Mouse (Mus musculus) neural tube, embryonic 12.5 days (tissue): Measurements from ENCODE around the gene Mfap2. TPM values are rescaled to one million over a fixed set of nuclear protein-coding genes. Genes with fewer than 3 reads are reported as not detected.

ENCODE experiments used
- ATAC-seq: fragments of 200-750 bp; cut with Nextera tagmentation; 2 replicates; pipeline ENCODE4 v1.8.0; 2017; ENCODE audit warnings: low read depth, mild to moderate bottlenecking, moderate TSS enrichment, moderate library complexity; ENCODE audit not compliant: low FRiP score
- H3K27ac ChIP-seq: fragments of 300-500 bp; sonication (generic); 2 replicates; pipeline ENCODE4 v1.5.1; 2016
- H3K27me3 ChIP-seq: fragments of 300-500 bp; sonication (generic); replicated peaks from 2 replicates; pipeline ENCODE4 v1.6.1; 2016; ENCODE audit warnings: mild to moderate bottlenecking
- H3K36me3 ChIP-seq: fragments of 300-500 bp; sonication (generic); 2 replicates; pipeline ENCODE4 v1.6.1; 2016; ENCODE audit warnings: mild to moderate bottlenecking
- H3K4me1 ChIP-seq: fragments of 300-500 bp; sonication (generic); 2 replicates; pipeline ENCODE4 v1.6.1; 2016
- H3K4me2 ChIP-seq: fragments of 300-500 bp; sonication (generic); replicated peaks from 2 replicates; pipeline ENCODE4 v1.6.1; 2016; ENCODE audit warnings: mild to moderate bottlenecking
- H3K4me3 ChIP-seq: fragments of 300-500 bp; sonication (generic); 2 replicates; pipeline ENCODE4 v1.5.1; 2016
- H3K9ac ChIP-seq: fragments of 300-500 bp; sonication (generic); 2 replicates; pipeline ENCODE4 v1.6.1; 2016; ENCODE audit warnings: mild to moderate bottlenecking
- H3K9me3 ChIP-seq: fragments of 300-500 bp; sonication (generic); 2 replicates; pipeline ENCODE4 v1.6.1; 2016; ENCODE audit warnings: mild to moderate bottlenecking
- WGBS: fragments of 180-500 bp; shearing (Covaris S2); methylation state at CpG from one replicate; pipeline ENCODE4 v1.1.7; 2016; 5-methylcytosine and 5-hydroxymethylcytosine counted together
- polyA plus RNA-seq: library from polyadenylated mRNA; unstranded; fragments of >200 nt; fragmentation: Nextera tagmentation; extraction: Ambion mirVana; gene quantifications from 2 replicates; pipeline ENCODE4 v1.2.1, GENCODE M21; 2016

Gene Mfap2
- polyA plus RNA-seq, 1 experiment from 2014 or later, result 278 TPM

- Histone ChIP-seq H3K36me3 (peaks cover 73% of the 10 kb centered on the region), H3K9ac (0 out of 2 replicates have a peak overlapping the region, but pooled peaks have one; percentile 3), H3K27ac (no peak overlapping the region), H3K4me1 (peaks cover 45% of the 10 kb centered on the region), H3K4me3 (no peak overlapping the region), H3K27me3 (no peaks in the 10 kb centered on the region), H3K9me3 (no peaks in the 10 kb centered on the region), H3K4me2 (no peak overlapping the region)
- ATAC-seq, result no peak
- 86% methylated on average over 7 of the region's 7 CpGs for WGBS
Measured at GRCm38 (mm10) chr4:141015356-141015755, 5.1 kb downstream of the Mfap2 start.

GRCm38 (mm10) chr4:141016311-141016710 is 6.1 kb downstream of the Mfap2 start:
- Histone ChIP-seq H3K4me2 (no peak overlapping the region), H3K36me3 (peaks cover 73% of the 10 kb centered on the region), H3K4me3 (no peak overlapping the region), H3K4me1 (peaks cover 51% of the 10 kb centered on the region), H3K9ac (no peak overlapping the region), H3K27me3 (no peaks in the 10 kb centered on the region), H3K9me3 (no peaks in the 10 kb centered on the region), H3K27ac (no peak overlapping the region)
- 93% methylated on average over 9 of the region's 9 CpGs for WGBS
- no peak for ATAC-seq

- Histone ChIP-seq H3K9me3 (no peaks in the 10 kb centered on the region), H3K9ac (no peak overlapping the region), H3K4me2 (no peak overlapping the region), H3K27me3 (no peaks in the 10 kb centered on the region), H3K4me3 (no peak overlapping the region), H3K27ac (no peak overlapping the region), H3K36me3 (peaks cover 78% of the 10 kb centered on the region), H3K4me1 (peaks cover 44% of the 10 kb centered on the region)
- ATAC-seq, result no peak
- 86% methylated on average over 29 of the region's 29 CpGs for WGBS
Measured at GRCm38 (mm10) chr4:141017657-141018436, 7.6 kb downstream of the Mfap2 start.

GRCm38 (mm10) chr4:141020220-141020619 is 10.0 kb downstream of the Mfap2 start:
- Histone ChIP-seq H3K36me3 (peaks cover 70% of the 10 kb centered on the region), H3K27ac (peak overlapping the region; percentile 79), H3K4me3 (no peak overlapping the region), H3K4me1 (peaks cover 36% of the 10 kb centered on the region), H3K9me3 (no peaks in the 10 kb centered on the region), H3K27me3 (no peaks in the 10 kb centered on the region), H3K4me2 (peak overlapping the region; percentile 10), H3K9ac (peak overlapping the region; percentile 10; the same call in 1 of the 2 replicates)
- 91% methylated on average over 17 of the region's 17 CpGs for WGBS
- no peak for ATAC-seq

GRCm38 (mm10) chr4:141020811-141021613 is 10.8 kb downstream of the Mfap2 start:
- Histone ChIP-seq H3K4me1 (peaks cover 36% of the 10 kb centered on the region), H3K4me2 (peak overlapping the region; percentile 10), H3K9me3 (no peaks in the 10 kb centered on the region), H3K9ac (peak overlapping the region; percentile 10), H3K27me3 (no peaks in the 10 kb centered on the region), H3K36me3 (peaks cover 70% of the 10 kb centered on the region), H3K27ac (peak overlapping the region; percentile 79), H3K4me3 (no peak overlapping the region)
- peak; percentile 70 for ATAC-seq
- 26% methylated on average over 14 of the region's 14 CpGs for WGBS

- ATAC-seq, result peak; percentile 45
- Histone ChIP-seq H3K9ac (peak overlapping the region; percentile 10; the same call in 1 of the 2 replicates), H3K36me3 (peaks cover 68% of the 10 kb centered on the region), H3K4me1 (peaks cover 36% of the 10 kb centered on the region), H3K9me3 (no peaks in the 10 kb centered on the region), H3K4me2 (no peak overlapping the region; the same call in 1 of the 2 replicates), H3K27me3 (no peaks in the 10 kb centered on the region), H3K27ac (peak overlapping the region; percentile 79), H3K4me3 (no peak overlapping the region)
- WGBS, result 58% methylated on average over 11 of the region's 11 CpGs
Measured at GRCm38 (mm10) chr4:141021614-141021929, 11.4 kb downstream of the Mfap2 start.

- H3K27me3 ChIP-seq, result no peaks in the 10 kb centered on the region
- no peak for ATAC-seq
- H3K4me3 ChIP-seq, result no peak overlapping the region
- no peak overlapping the region for H3K27ac ChIP-seq
- H3K36me3 ChIP-seq, result peaks cover 68% of the 10 kb centered on the region
- no peaks in the 10 kb centered on the region for H3K9me3 ChIP-seq
- peaks cover 31% of the 10 kb centered on the region for H3K4me1 ChIP-seq
- WGBS, result 76% methylated on average over 9 of the region's 9 CpGs
- H3K9ac ChIP-seq, result no peak overlapping the region
- H3K4me2 ChIP-seq, result no peak overlapping the region
Measured at GRCm38 (mm10) chr4:141024052-141024451, 13.8 kb downstream of the Mfap2 start.

- Histone ChIP-seq H3K9ac (no peak overlapping the region), H3K4me3 (no peak overlapping the region), H3K4me2 (no peak overlapping the region), H3K9me3 (no peaks in the 10 kb centered on the region), H3K36me3 (peaks cover 68% of the 10 kb centered on the region), H3K27ac (no peak overlapping the region), H3K27me3 (no peaks in the 10 kb centered on the region), H3K4me1 (peaks cover 21% of the 10 kb centered on the region)
- 77% methylated on average over 26 of the region's 27 CpGs for WGBS
- no peak for ATAC-seq
Measured at GRCm38 (mm10) chr4:141024992-141025391, 14.8 kb downstream of the Mfap2 start.

GRCm38 (mm10) chr4:141030541-141031206 is 20.5 kb downstream of the Mfap2 start:
- no peak for ATAC-seq
- 88% methylated on average over 18 of the region's 18 CpGs for WGBS
- H3K27me3 ChIP-seq, result no peaks in the 10 kb centered on the region

GRCm38 (mm10) chr4:141031733-141032132 is 21.5 kb downstream of the Mfap2 start:
- Histone ChIP-seq H3K27ac (no peak overlapping the region), H3K36me3 (peaks cover 79% of the 10 kb centered on the region), H3K4me1 (0 out of 2 replicates have a peak, but pooled peaks cover 6% of the 10 kb centered on the region), H3K4me3 (no peak overlapping the region), H3K4me2 (no peak overlapping the region), H3K27me3 (no peaks in the 10 kb centered on the region), H3K9me3 (no peaks in the 10 kb centered on the region), H3K9ac (no peak overlapping the region)
- peak; percentile 45 for ATAC-seq
- 14% methylated on average over 6 of the region's 6 CpGs for WGBS

More at GRCm38 (mm10) chr4:141030541-141031206, 20.5 kb downstream of the Mfap2 start:
- H3K27ac ChIP-seq, result no peak overlapping the region
- H3K4me1 ChIP-seq, result 0 out of 2 replicates have a peak, but pooled peaks cover 6% of the 10 kb centered on the region
- H3K4me3 ChIP-seq, result no peak overlapping the region
- no peaks in the 10 kb centered on the region for H3K9me3 ChIP-seq
- H3K4me2 ChIP-seq, result no peak overlapping the region
- H3K36me3 ChIP-seq, result peaks cover 77% of the 10 kb centered on the region
- no peak overlapping the region for H3K9ac ChIP-seq

- WGBS, result 83% methylated on average over 27 of the region's 27 CpGs
- peak overlapping the region; percentile 32; the same call in 1 of the 2 replicates for H3K27ac ChIP-seq
Measured at GRCm38 (mm10) chr4:141033606-141034549, 23.7 kb downstream of the Mfap2 start.

More at GRCm38 (mm10) chr4:141033606-141034549, 23.7 kb downstream of the Mfap2 start:
- Histone ChIP-seq H3K9ac (0 out of 2 replicates have a peak overlapping the region, but pooled peaks have one; percentile 21), H3K9me3 (no peaks in the 10 kb centered on the region), H3K27me3 (no peaks in the 10 kb centered on the region), H3K4me2 (no peak overlapping the region), H3K4me1 (0 out of 2 replicates have a peak, but pooled peaks cover 6% of the 10 kb centered on the region), H3K36me3 (peaks cover 74% of the 10 kb centered on the region), H3K4me3 (no peak overlapping the region)
- no peak for ATAC-seq
